Mouse (Mus musculus) kidney, adult 2 months (tissue): ENCODE results near the gene Cdh23.

Source experiments
- CTCF ChIP-seq: fragments of 200-500 bp; conservative IDR thresholded peaks from 2 replicates; pipeline ENCODE4 v1.5.1; 2011; ENCODE audit warnings: low read depth, mild to moderate bottlenecking, control low read depth, low read length, moderate library complexity, mixed read lengths; ENCODE audit not compliant: insufficient read depth, insufficient read length
- POLR2A ChIP-seq: fragments of 200-500 bp; IDR thresholded peaks from one replicate; pipeline ENCODE4 v1.6.1; 2011; ENCODE audit warnings: low read depth, low read length, control low read depth

- TF ChIP-seq POLR2A, result no peak
- no peak for TF ChIP-seq CTCF
Measured at GRCm38 (mm10) chr10:60585691-60586090, 110.6 kb downstream of the Cdh23 start.
